Mouse (Mus musculus): ENCODE measurements around the gene Jakmip3.

Gene Jakmip3

DNA sequence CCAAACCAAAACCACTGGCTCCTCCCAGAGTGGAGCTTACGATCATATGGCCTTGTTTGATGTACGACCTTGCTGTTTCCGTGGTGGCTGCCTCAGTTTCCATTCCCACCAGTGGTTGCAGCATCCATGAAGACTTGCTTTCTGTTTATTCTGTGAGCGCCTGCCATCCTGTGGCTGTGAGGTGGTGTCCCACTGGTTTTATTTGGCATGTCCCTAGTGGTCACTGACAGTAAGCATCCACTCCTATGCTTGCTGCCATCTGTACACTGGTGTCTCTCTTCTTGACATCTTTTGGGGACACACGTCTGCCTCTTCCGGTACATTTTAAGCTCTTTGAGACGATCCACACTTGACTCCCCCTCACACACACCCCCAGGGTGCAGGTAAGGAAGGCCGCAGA, 7.2 kb downstream of the Jakmip3 start:
- DNase-seq (ENCODE audit: low read depth, low spot score), result no peak

DNA sequence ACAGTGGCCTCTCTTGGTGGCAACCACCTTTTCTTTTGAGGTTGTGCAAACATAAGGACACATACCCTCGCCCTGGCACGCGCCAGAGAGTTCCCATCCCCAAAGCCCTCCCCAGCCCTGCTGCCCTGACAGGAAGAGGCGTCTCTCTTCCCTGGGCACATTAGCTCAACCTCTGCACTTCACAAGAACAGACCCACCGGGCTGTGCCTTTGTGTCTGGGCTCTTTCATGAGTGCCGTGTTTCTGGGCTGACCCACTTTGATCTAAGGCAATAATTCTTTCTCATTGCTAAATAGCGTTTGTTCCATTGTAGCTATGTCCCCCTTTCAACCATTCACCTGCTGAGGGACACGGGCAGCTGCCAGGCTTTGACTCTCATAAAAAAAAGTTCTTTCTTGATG, 7.8 kb downstream of the Jakmip3 start:
- no peak for DNase-seq (ENCODE audit: low read depth, low spot score)

DNA sequence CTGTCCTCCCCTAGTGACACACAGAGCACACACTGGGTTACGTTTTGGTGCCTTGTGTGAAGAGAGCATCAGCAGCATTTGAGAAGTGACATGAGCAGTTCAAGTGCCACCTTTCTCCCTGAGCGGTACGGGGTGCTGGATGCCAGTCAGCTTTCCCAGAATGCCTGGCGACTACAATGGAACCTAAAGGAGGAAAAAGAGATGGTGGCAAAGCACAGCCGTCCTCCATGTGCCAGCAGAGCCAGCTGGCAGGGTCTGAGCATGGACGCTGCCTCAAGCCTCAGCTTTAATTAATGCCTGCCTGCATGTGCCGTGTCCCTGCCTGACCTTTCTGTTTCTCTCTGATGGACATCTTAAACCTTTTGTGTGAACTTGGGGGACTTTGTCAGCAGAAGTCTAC, 15.3 kb downstream of the Jakmip3 start:
- no peak for DNase-seq (ENCODE audit: low read depth, low spot score)

DNA sequence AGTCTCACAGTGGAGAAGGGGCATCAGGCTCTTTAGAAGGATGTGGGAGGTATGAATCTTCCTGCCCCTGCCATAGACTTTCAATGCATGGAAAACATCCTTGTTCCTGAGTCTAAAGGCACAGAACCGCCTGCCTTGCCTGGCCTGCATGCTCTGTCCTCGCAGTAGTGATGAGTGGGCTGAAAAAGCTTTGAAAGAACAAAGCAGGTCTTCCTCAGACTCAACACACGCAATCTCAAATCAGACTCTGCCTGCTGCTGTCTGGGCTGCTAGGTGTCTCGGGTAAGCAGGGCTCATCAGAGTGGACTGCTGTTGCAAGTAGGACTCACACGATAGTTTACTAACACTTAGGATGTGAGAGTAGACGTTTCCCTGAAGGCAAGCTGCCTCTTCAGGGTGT, 16.6 kb downstream of the Jakmip3 start:
- no peak for DNase-seq (ENCODE audit: low read depth, low spot score)

DNA sequence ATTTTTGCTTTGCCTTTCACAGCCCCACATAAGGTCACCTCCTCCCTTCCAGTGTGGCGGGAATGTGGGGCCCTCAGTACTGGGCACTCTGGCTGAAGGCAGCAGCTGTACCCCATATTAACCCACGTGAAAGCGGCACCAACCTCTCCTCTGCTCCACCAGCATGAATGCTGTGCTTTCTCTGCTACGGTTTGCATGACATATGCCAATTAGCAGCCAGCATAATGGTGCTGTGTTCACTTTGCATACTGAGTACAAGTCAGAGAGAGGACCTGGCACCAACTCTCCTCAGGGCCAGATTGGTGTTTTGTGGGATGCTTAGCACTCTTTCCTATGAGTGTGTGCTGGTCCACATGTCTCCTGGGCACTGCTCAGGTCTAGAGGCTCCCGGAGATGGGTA, 19.2 kb downstream of the Jakmip3 start:
- DNase-seq (ENCODE audit: low read depth, low spot score), result no peak

DNA sequence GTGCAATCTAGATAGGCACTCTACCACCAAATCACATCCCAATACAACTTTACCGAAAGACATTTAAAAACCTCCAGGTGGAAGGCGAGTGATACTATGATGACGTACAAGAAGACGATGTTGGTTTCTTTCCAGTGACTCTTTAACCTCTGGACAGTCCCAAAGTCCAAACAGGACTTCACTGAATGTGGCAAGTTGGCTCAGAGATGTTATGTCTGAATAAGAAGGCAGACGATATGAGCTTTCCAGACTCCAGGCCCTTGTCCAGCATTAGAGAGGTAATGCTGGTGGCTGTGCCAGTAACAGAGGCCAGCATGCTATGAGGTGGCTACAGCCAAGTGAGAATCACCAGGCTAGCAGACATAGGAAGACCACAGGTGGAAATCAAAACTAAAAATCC, 23.2 kb downstream of the Jakmip3 start:
- no peak for DNase-seq (ENCODE audit: low read depth, low spot score)

DNA sequence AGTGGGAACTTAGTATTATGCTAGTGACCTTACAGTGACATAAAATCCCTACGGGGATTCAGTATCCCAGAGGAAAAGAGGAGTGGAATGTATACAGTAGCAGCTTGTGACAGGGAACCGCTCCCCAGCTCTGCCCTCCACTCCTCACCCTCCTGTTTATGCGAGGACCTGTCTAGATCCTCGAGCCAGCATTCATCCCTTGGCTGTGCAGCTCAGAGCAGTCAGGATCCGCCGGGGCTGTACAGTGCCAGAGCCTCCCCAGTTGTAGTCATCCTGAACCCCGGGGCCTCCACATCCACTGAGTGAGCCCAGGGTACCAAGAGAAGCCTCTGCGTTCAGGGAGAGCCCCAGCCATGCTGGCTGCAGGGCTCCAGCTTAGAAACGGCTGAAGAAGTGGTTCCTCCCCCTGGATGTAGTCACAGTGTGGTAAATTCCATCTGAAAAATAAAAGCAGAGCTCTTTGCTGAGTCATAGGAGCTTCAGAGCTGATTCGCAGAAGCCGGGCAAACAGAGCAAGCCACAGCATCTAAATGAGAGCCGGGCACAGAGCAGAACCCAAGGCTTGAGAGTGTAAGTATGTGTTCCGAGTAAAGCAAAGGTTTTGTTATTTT, 27.6 kb downstream of the Jakmip3 start:
- DNase-seq (ENCODE audit: low read depth, low spot score), result no peak

DNA sequence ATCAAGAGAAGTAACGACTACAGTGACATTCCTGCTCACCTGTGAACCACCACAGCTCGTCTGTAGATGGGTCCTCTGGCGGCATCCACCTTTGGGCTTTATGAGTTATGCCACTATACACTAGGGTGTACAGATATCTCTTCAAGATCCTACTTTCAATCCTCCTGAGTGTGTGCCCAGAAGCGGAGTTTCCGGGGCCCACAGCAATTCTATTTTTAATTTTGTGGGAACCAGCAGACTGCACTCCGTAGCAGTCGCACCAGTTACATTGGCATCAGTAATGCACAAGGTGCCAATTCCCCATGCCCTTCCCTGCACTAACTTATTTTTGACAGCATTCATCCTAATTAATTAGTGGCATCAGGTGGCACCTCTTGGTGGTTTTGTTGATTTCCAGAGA, 37.0 kb downstream of the Jakmip3 start:
- DNase-seq (ENCODE audit: low read depth, low spot score), result no peak

DNA sequence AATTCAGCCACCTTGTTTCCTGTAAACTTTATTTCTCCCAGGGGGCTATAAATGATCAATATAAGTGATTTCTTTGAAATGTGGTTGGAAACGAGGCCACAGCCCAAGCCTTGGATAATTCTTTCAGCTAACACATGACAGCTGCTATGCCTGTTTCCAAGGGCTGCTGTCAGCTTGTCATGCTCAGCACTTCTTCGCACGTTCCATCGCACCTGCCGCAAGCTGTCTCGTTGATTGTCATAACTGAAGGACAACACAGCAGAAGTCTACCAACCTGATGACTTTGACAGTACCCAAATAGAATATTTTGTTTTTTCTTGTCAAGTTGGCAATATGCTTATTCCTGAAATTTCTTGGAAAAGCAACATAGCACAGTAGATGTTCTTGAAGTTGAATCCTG, 44.0 kb downstream of the Jakmip3 start:
- no peak for DNase-seq (ENCODE audit: low read depth, low spot score)

DNA sequence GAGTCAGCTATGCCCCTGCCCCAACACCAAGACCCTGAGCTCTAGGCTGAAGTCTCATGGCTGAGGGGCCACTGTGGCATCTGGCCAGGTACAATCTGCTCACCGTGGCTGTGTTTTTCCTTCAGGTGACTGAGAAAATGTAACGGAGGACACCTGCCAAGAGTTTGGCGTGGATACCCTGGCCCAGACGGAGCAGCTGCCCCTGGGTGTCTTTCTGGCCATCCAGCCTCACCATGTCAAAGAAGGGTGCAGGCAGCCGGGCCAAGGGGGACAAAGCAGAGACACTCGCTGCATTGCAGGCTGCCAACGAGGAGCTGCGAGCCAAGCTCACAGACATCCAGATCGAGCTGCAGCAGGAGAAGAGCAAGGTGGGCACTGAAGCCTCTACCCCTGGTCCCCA, 48.6 kb downstream of the Jakmip3 start:
- DNase-seq (ENCODE audit: low read depth, low spot score), result no peak

DNA sequence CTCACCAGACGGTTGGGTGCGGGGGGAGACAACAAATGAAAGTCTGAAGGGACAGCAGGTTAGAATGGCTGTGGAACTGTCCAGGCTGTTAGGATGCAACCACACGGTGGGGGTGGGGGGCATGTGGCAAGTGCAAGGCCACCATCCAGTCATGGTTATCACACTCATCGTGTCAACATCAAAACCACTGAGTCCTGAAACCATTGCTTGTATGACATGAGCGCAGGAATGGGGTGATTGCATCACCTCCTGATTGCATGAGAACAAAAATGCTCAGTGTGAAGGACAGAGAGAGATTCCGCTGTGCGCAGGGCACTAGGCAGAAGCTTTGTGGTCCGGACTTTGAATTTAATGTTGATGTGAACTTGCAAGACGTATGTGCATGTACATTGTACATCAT, 62.2 kb downstream of the Jakmip3 start:
- DNase-seq (ENCODE audit: low read depth, low spot score), result no peak

DNA sequence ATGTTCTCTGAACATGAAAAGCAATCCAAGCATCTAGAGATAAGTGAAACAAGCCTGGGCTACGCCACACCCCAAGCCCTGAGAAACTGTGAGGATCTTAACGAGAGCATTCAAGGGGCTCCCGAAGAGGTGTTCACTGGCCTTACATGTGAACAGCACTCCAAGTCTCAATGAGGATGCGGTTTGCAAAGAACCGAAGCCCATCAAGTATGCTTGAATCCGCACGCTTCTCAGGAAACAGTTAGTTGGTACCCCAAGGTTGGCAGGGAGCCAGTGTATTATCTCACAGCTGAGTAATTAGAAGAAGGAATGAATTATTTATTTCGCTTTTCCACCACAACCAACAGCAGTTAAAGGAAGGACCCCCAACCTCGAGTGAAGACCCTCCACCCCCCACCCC, 62.7 kb downstream of the Jakmip3 start:
- no peak for DNase-seq (ENCODE audit: low read depth, low spot score)

DNA sequence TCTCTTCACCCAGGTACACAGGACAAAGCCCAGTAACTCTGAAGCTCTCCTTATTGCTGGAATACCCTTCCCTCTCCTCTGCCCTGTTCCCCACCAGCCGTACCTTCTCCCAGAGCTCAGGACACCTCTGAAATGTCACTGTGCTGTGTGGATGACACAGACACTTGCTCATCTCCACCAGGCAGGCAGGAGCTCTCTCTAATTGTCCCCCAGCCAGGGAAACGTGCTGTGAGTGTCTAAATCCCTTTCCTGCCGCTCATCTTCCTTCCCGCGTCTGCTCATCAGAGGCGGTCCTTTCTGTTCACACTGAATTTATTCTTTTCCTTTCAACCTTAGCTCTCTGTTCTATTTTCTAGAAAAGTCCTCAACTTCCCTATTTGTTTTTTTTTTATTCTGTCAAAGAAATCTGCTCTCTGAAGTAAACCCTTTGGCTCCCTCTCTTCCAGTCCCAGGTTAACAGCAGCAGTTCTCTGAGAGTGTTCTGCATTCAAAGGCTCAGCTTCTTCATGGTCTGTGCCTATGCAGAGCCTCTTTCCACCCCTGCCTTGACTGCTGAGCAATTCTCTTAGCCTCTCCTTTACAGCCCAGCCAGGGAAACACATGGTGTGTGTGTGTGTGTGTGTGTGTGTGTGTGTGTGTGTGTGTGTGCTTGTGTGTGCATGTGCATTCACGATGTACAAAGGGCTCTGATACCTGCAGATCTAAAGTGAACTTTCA, 69.4 kb downstream of the Jakmip3 start:
- DNase-seq (ENCODE audit: low read depth, low spot score), result no peak

DNA sequence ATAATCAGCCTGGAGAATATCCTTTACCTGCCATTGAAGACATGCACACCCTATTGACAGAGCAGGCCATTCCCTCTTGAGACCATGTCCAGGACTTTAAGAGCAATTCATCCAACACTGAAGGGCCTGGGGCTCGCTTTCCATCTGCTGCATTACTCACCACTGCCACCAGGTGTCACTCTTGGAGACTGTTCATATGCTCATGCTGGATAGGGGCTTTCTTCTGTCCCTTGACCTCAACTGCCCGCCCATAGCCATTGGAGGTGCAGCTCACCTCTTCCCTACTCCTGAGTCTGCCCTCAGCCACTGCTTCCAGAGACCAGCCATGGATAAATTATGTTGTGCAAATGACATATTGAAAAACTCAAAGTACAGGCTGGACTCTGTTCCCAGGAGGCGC, 70.5 kb downstream of the Jakmip3 start:
- peak; percentile 8 for DNase-seq (ENCODE audit: low read depth, low spot score)

DNA sequence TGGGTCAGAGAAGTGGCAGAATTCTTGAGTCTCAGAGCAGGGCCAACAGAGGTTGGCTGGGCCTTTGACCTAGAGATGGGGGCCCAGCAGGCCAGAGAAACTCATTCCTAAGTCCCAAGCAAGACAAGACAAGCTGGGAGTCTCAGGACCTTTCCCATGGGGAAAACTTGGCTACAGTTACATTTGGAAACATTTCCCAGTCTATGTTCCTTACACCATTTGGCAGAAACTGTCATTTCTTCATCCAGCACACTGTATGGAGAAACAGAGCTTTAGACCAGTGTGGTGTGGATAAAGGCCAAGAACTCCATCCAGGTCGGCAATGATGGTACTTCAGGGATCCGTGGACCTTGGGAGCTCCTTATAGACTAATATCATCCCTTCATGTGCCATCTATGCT, 71.1 kb downstream of the Jakmip3 start:
- DNase-seq (ENCODE audit: low read depth, low spot score), result no peak

DNA sequence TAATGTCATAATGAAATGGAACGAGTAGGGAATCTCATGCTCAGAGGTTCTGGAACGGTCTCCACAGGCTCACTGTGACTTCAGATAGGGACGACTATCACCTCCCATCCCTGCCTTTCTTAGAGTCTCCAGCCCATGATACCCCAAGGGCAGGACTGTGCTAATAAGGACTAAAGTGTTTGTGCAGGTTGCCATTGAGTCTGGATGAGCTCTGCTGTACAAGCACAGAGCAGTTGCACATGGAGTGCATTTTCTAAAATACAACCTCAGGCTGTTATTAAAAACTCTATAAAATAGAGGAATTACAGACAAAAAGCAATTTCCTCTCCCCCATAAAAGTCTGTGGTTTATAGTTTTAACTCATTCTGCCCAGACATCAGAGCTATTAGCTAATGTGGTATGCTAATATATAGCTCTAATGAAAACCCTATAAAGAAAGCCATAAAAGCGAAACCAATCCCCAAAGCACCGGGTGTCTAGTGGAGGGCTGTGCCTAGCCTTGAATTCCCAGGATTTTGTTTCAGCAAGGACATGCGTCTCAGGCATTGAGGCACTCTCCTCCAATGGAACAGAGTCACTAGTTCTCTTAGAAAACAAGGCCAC, 72.3 kb downstream of the Jakmip3 start:
- DNase-seq (ENCODE audit: low read depth, low spot score), result no peak

DNA sequence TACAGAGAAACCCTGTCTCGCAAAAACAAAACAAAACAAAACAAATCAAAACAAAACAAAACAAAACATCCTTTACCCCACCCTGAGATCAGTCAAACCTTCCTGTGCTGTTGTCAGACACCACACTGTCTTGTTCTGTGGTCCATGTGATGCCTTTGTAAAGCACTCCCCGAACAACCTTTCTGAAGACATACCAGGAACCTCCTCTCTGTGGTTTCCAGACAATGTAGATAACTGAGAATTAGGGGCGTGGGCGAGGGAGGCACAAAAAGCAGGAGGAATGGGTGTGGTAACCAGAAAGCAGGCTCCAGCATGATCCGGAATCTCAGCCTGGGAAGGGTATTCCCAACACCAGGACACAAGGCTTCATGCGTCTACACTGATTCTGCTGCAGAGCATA, 74.6 kb downstream of the Jakmip3 start:
- no peak for DNase-seq (ENCODE audit: low read depth, low spot score)

DNA sequence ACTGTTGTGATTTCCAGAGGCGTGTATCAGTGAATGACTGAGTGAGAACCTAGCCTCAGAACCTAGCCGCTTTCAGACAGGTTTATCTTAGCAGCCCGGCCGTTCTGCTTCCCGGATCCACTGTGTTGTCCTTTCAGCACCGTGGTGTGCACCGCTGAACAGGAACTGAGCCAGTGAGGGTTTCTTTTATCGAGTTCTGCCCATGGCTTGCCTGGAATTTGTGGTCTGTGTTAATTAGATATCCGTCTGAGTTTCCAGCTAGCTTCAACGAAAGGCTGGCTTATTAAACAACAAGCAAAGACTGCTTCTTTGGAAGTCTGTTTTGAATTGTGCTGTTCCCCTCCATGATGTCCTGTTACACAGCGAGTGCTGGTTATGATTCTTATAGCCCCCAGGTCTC, 75.8 kb downstream of the Jakmip3 start:
- no peak for DNase-seq (ENCODE audit: low read depth, low spot score)

DNA sequence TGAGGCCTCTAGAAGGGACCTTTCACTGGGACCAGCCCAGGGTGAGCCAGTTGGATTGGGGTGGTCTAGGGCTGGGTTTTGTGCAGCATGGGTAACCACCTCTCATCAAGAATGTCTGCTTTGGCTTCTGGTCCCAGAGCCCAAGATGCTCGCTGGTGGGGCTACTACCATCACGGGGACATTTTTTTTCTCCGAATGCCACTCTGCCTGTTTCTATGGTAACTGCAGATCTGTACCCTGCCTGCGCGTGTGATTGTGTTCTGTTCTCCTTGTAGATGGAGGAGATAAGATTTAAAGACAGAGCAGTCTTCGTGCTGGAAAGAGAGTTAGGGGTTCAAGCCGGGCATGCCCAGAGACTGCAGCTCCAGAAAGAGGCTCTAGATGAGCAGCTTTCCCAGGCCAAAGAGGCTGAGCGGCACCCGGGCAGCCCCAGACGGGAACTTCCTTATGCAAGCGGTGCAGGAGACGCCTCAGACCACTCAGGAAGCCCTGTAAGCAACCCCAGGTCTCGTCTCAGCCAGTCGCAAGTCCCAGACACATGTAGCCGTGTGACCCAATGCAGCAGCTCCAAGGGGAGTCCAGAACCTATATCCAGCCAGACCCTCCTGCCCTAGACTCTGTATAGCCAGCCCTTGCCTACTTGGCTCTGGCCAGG, 76.8 kb downstream of the Jakmip3 start:
- DNase-seq (ENCODE audit: low read depth, low spot score), result no peak

DNA sequence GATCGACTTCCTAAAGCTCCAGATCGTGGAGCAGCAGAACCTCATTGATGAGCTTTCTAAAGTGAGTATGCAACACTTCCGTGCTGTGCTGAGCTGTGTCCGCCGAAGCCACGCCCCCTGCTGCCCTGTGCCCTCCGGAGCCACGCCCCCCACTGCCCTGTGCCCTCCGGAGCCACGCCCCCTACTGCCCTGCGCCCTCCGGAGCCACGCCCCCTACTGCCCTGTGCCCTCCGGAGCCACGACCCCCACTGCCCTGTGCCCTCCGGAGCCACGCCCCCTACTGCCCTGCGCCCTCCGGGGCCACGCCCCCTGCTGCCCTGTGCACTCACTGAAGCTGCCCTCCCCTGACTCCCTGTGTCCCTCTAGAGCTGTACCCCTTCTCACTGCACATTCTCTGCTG, 80.4 kb downstream of the Jakmip3 start:
- DNase-seq (ENCODE audit: low read depth, low spot score), result no peak

DNA sequence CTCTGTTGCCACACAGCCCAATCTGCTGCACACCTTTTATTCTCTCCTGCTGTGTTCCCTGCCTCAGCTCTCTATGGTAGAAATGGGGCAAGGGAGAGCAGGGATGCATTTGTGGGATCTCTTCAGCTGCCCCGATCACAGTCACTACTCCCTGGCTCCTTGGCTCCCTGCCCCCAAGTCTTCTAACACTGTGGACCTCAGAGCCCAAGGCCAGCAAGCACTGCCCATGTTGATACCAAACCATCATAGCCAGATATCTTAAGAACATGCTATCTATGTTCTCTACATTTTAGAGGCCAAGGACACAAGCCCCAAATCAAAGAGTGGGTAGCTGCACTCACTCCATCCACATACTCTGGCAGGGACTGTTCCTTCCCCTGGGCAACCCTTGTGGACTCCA, 80.8 kb downstream of the Jakmip3 start:
- no peak for DNase-seq (ENCODE audit: low read depth, low spot score)

DNA sequence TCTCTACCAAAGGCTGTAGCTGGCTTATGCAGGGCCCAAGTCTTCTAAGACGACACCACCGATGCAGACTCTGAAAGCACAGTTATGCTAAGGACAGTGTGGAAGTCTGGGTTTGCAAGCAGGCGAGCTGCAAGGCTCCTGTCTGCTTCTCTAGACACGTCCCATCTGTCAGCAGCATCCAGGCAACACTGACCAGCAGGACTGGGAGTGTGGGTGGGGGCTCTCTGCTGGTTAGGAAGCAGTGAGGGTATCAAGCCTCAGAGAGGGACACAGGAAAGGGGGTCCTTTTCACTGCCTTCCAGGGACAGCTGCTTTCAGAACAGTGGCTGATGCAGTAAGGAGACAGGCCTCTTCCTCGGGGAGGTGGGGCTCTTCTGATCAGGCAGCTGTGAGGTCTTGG, 86.6 kb downstream of the Jakmip3 start:
- DNase-seq (ENCODE audit: low read depth, low spot score), result no peak

DNA sequence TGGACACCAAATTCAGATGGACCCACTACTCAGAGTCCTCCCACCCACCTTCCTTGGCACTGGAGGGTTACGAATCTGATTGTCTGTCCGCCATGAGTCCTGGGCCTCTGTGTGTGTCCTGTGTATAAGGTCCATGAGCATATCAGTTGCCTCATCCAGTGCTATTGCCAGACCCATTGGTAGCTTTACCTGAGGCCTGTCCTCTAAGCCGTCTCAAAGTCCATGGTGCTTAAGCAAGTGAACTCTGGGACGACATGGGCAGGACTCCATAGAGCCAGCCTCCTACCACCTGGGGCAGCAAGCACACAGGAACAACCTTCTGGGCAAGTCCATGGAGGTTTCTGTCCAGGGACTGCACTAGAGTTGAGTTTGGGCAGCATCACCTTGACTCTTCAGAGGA, 90.7 kb downstream of the Jakmip3 start:
- DNase-seq (ENCODE audit: low read depth, low spot score), result no peak

All from retina, adult 2 months (tissue).